Mouse (Mus musculus): ENCODE data around the gene Srpr. TPM values are rescaled to one million over a fixed set of nuclear protein-coding genes. Genes with fewer than 3 reads are reported as not detected.

Srpr gene
- 28.9 and 31.4 TPM in 2 replicates for polyA plus RNA-seq (2012; rRNA removed)

DNA sequence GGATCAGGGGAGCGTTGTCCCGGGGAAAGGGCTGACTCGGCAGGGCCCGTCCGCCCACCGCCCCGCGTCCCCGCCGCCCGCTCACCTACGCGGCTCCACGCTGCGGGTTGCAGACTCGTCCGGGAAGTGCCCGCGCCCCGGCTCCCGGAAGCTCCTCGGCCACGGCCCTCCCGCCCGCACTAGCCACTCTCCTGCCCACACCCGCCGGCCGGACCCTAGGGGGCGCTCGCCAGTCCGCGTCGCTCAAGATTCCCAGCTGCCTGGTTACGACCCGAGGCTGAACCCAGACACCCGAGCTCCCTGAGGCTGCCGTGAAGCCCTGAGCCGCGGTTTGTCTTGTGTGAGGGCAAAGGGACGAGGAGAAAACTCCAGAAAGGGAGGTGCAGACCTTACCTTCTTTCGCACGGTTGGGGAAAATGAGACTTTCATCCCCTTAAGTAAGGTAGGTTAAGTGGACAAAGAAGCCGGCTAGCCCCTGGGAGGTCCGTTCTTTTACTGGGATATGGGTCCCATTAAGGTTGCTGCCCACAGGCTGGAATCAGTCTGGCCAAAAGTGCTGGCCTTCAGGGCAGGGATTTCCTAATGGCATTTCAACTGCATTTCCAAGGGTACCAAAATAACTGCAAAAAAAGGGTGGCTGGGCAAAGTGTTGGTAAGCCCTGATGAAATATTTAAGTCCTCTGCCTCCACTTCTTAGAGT is at the start of gene Srpr, which contains the start of gene Tirap:
TSS of gene Srpr (plus strand) at position 404 of the 700 bp plus-strand sequence.
TSS of gene Tirap (minus strand) at position 520 of the 700 bp plus-strand sequence.

GRCm38 (mm10) chr9:35175251-35176123 is 24.5 kb upstream of the Srpr start, which contains the start of gene Dcps:
TSS of gene Dcps (minus strand) at chr9:35176061.

DNA sequence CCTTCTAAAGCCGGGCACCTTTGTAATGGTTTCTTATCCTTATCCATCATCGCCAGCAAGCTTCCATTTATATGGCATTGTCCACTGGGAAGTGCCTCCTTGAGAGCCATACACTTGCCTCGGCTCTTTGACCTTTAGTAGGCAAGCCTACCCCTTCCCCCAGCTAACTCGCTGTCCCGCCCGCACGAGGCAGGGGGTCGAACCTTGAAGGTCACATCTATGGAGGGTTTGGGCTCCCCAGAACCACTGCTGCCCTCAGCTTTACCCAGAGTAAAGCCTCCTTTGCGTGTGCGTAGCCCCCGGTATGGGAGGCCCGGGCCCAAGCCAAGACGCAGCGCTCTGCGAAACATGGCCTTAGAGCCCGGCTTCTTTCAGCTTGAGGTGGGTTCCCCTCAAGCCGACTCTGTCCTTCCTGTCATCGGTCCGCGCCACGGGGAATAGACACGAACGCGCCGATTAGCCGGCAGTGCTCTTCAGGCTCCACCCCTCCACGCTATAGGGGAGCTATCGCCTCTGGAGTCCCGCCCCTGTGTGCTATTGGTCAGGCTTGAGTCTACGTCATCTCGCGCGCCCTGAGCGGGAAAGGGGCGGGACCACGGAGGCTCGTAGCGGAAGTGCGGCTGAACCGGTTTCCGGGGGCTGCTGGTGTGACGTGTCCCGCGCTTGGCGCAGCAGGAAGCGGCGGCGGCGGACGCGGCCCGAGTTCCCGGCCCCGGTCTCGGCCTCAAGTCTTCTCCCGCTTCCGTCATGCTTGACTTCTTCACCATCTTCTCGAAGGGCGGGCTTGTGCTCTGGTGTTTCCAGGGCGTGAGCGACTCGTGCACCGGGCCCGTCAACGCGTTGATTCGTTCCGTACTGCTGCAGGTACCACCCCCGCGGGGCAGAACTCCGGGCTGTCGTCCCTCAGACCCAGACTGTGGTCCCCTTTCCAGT is 10.8 kb downstream of the Srpr start, which contains the start of gene Foxred1:
TSS of gene Foxred1 (minus strand) at position 514 of the 933 bp plus-strand sequence.

GRCm38 (mm10) chr9:35267146-35267975 is 67.4 kb downstream of the Srpr start, which contains the start of the genes Fam118b and Rpusd4:
TSS of gene Fam118b (minus strand) at chr9:35267805.
TSS of gene Rpusd4 (plus strand) at chr9:35267865.

Other genes with a start within 250 kb of the Srpr start
- gene St3gal4, start 80.9 kb upstream of the Srpr start, polyA plus RNA-seq (2012; rRNA removed) = 4.8 and 7.2 TPM in 2 replicates
- 35.7 and 39.0 TPM in 2 replicates for gene Dcps, start 24.1 kb upstream of the Srpr start, polyA plus RNA-seq (2012; rRNA removed)
- 2.6 and 3.5 TPM in 2 replicates for gene Tirap, start 116 bp downstream of the Srpr start, polyA plus RNA-seq (2012; rRNA removed)
- 17.2 and 20.6 TPM in 2 replicates for gene Foxred1, start 10.9 kb downstream of the Srpr start, polyA plus RNA-seq (2012; rRNA removed)
- 6.3 and 7.7 TPM in 2 replicates for gene Fam118b, start 67.6 kb downstream of the Srpr start, polyA plus RNA-seq (2012; rRNA removed)
- 9.1 and 10.5 TPM in 2 replicates for gene Rpusd4, start 67.7 kb downstream of the Srpr start, polyA plus RNA-seq (2012; rRNA removed)
- 0.47 and 0.93 TPM in 2 replicates for gene Cdon, start 221.0 kb downstream of the Srpr start, polyA plus RNA-seq (2012; rRNA removed)